Mouse (Mus musculus): ENCODE data around the gene Sele. TPM values are rescaled to one million over a fixed set of nuclear protein-coding genes. Genes with fewer than 3 reads are reported as not detected.

The Sele gene
- total and polyA plus RNA-seq, 3 experiments, result not detected

DNA sequence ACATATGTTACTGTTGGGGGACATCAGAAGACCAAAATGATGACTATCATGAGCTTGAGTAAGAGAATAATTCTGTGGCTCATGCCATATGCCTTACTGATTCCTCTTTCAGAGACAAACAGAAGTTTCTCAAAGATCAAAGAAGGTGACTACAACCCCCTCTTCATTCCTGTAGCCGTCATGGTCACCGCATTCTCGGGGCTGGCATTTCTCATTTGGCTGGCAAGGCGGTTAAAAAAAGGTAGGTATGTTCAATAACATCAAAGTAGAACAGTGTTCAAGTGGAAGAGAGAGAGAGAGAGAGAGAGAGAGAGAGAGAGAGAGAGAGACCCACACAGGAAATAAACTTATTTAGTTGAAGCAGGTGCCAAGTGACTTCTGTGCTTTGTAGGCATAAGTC, 24.0 kb downstream of the Sele start:
- Histone ChIP-seq H3K79me2 (ENCODE audit: control insufficient read depth, insufficient read depth, low read length, poor library complexity) (no peaks in the 10 kb centered on the region), H3K4me3 (ENCODE audit: control insufficient read depth in 1 of 2, insufficient read depth in 1 of 2, low read depth in 2 of 2, low read length in 2 of 2) (no peak overlapping the region), H3K36me3 (ENCODE audit: control insufficient read depth in 1 of 2, insufficient read depth in 2 of 2, low read length in 2 of 2) (peaks cover 0 to 7% of the 10 kb centered on the region in 2 experiments; a peak in 2 of 4 replicates), H3K9ac (ENCODE audit: control insufficient read depth, low read depth, low read length, poor library complexity, severe bottlenecking) (no peak overlapping the region), H3K27ac (ENCODE audit: control insufficient read depth, low read depth, low read length) (no peak overlapping the region), H3K4me1 (ENCODE audit: control insufficient read depth in 1 of 2, insufficient read depth in 2 of 2, low read length in 2 of 2) (peaks cover 9 to 12% of the 10 kb centered on the region in 2 experiments), H3K9me3 (replicated peaks; ENCODE audit: insufficient read depth, low read length) (no peaks in the 10 kb centered on the region), H3K27me3 (ENCODE audit: control insufficient read depth in 1 of 2, insufficient read depth in 2 of 2, low read length in 2 of 2) (no peaks in the 10 kb centered on the region; a peak in 1 of 4 replicates)
- TF ChIP-seq CHD2 (IDR thresholded peaks at IDR 0.05; ENCODE audit: low read length) (no peak), MYC (IDR thresholded peaks at IDR 0.05; ENCODE audit: low read depth, low read length) (no peak), SIN3A (IDR thresholded peaks at IDR 0.05; ENCODE audit: low read length) (no peak), ETS1 (IDR thresholded peaks at IDR 0.05; ENCODE audit: low read depth, low read length) (no peak), POLR2AphosphoS5 (IDR thresholded peaks at IDR 0.05; ENCODE audit: borderline replicate concordance, low read depth, low read length) (no peak), GATA1 (IDR thresholded peaks at IDR 0.05; ENCODE audit: low read depth, low read length) (no peak), JUND (IDR thresholded peaks at IDR 0.05; ENCODE audit: low read depth, low read length) (no peak), ZNF384 (IDR thresholded peaks at IDR 0.05; ENCODE audit: low read depth, low read length) (no peak), ELF1 (IDR thresholded peaks at IDR 0.05; ENCODE audit: low read depth, low read length) (no peak), ZMIZ1 (IDR thresholded peaks at IDR 0.05; ENCODE audit: low read depth, low read length) (no peak), RAD21 (IDR thresholded peaks at IDR 0.05; ENCODE audit: low read depth, low read length) (no peak), NELFE (IDR thresholded peaks at IDR 0.05; ENCODE audit: low read depth, low read length) (no peak), ZC3H11A (IDR thresholded peaks at IDR 0.05; ENCODE audit: low read depth, low read length) (no peak), MAFK (IDR thresholded peaks at IDR 0.05; ENCODE audit: borderline replicate concordance, low read depth, low read length) (no peak), MXI1 (IDR thresholded peaks at IDR 0.05; ENCODE audit: low read depth, low read length) (no peak), TAL1 (IDR thresholded peaks at IDR 0.05; ENCODE audit: low read length) (no peak), KAT2A (conservative IDR thresholded peaks at IDR 0.05; ENCODE audit: low read depth, low read length) (no peak), USF1 (IDR thresholded peaks at IDR 0.05; ENCODE audit: low read depth, low read length) (no peak)
- DNase-seq (ENCODE audit: low read depth, low spot score), result no peak

DNA sequence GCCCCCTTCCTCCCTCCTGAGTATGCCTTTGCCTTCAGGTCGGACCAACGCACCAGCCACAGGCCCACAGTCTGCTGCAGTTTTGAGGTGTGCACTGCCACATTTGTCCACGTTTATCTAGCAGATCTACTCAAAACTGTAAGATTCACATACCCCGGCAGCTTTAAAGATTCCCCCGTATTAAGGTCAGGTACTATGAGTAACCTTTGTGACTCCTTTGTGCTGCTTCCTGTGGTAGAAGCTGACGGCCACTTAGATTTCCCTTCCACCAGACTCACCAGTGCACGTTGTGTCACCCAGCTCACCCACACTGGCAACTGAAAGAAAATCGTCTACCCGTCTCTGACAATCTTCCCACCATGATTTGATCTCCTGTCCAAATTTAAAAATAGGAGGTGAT, 25.1 kb downstream of the Sele start:
- peaks cover 0 to 7% of the 10 kb centered on the region in 2 experiments; a peak in 2 of 4 replicates for H3K36me3 ChIP-seq (ENCODE audit: control insufficient read depth in 1 of 2, insufficient read depth in 2 of 2, low read length in 2 of 2)
- H3K4me3 ChIP-seq (ENCODE audit: control insufficient read depth in 1 of 2, insufficient read depth in 1 of 2, low read depth in 2 of 2, low read length in 2 of 2), result no peak overlapping the region
- H3K9me3 ChIP-seq (replicated peaks; ENCODE audit: insufficient read depth, low read length), result no peaks in the 10 kb centered on the region
- peaks cover 9 to 14% of the 10 kb centered on the region in 2 experiments for H3K4me1 ChIP-seq (ENCODE audit: control insufficient read depth in 1 of 2, insufficient read depth in 2 of 2, low read length in 2 of 2)
- DNase-seq (ENCODE audit: low read depth, low spot score), result no peak
- no peak overlapping the region for H3K27ac ChIP-seq (ENCODE audit: control insufficient read depth, low read depth, low read length)
- H3K79me2 ChIP-seq (ENCODE audit: control insufficient read depth, insufficient read depth, low read length, poor library complexity), result no peaks in the 10 kb centered on the region
- no peak overlapping the region for H3K9ac ChIP-seq (ENCODE audit: control insufficient read depth, low read depth, low read length, poor library complexity, severe bottlenecking)
- H3K27me3 ChIP-seq (ENCODE audit: control insufficient read depth in 1 of 2, insufficient read depth in 2 of 2, low read length in 2 of 2), result no peaks in the 10 kb centered on the region
- TF ChIP-seq GABPA (IDR thresholded peaks at IDR 0.05; ENCODE audit: low read depth, low read length) (no peak), MEF2A (IDR thresholded peaks at IDR 0.05; ENCODE audit: extremely low read depth, insufficient replicate concordance, low read depth, low read length, poor library complexity, severe bottlenecking) (no peak), ZMIZ1 (IDR thresholded peaks at IDR 0.05; ENCODE audit: low read depth, low read length) (no peak), MAZ (IDR thresholded peaks at IDR 0.05; ENCODE audit: low read depth, low read length) (no peak), ETS1 (IDR thresholded peaks at IDR 0.05; ENCODE audit: low read depth, low read length) (no peak), TCF12 (IDR thresholded peaks at IDR 0.05; ENCODE audit: low read depth, low read length) (no peak), RAD21 (IDR thresholded peaks at IDR 0.05; ENCODE audit: low read depth, low read length) (no peak), USF2 (IDR thresholded peaks at IDR 0.05; ENCODE audit: borderline replicate concordance in 1 of 2, insufficient read depth in 1 of 2, low read depth in 1 of 2, low read length in 2 of 2) (no peak), KAT2A (conservative IDR thresholded peaks at IDR 0.05; ENCODE audit: low read depth, low read length) (no peak), NELFE (IDR thresholded peaks at IDR 0.05; ENCODE audit: low read depth, low read length) (no peak), MAFK (IDR thresholded peaks at IDR 0.05; ENCODE audit: borderline replicate concordance, low read depth, low read length) (no peak), HCFC1 (IDR thresholded peaks at IDR 0.05; ENCODE audit: low read depth, low read length) (no peak), ZC3H11A (IDR thresholded peaks at IDR 0.05; ENCODE audit: low read depth, low read length) (no peak), SMC3 (IDR thresholded peaks at IDR 0.05; ENCODE audit: low read depth, low read length) (no peak), ELF1 (IDR thresholded peaks at IDR 0.05; ENCODE audit: low read depth, low read length) (no peak), EP300 (IDR thresholded peaks at IDR 0.05; ENCODE audit: low read depth in 1 of 2, low read length in 2 of 2) (no peak), RCOR1 (IDR thresholded peaks at IDR 0.05; ENCODE audit: low read depth, low read length) (no peak), GATA1 (IDR thresholded peaks at IDR 0.05; ENCODE audit: low read depth, low read length) (no peak), CHD2 (IDR thresholded peaks at IDR 0.05; ENCODE audit: low read length) (no peak)
